Mouse (Mus musculus) lung, postnatal 14 days (tissue): ENCODE measurements around the gene Psat1.

ENCODE experiments used
- DNase-seq: peaks from one replicate; pipeline ENCODE4 v3.0.0; 2021

The Psat1 gene

GRCm38 (mm10) chr19:15855379-15855778 is 91.8 kb downstream of the Psat1 start:
- no peak for DNase-seq
